Mouse (Mus musculus) neural tube, embryonic 11.5 days (tissue): ENCODE measurements around the gene H2afz. TPM values are rescaled to one million over a fixed set of nuclear protein-coding genes. Genes with fewer than 3 reads are reported as not detected.
A peak's percentile ranks its signal among the peaks of the same experiment; 100 is the strongest.

ENCODE experiments used
- ATAC-seq: fragments of 200-750 bp; cut with Nextera tagmentation; 2 replicates; pipeline ENCODE4 v1.8.0; 2017; ENCODE audit warnings: moderate number of reproducible peaks, mild to moderate bottlenecking, moderate TSS enrichment, moderate library complexity; ENCODE audit not compliant: insufficient read depth, low FRiP score, low TSS enrichment
- DNase-seq: peaks from one replicate; pipeline ENCODE4 v3.0.0-alpha.2; 2015; ENCODE audit warnings: low spot score
- H3K27ac ChIP-seq: fragments of 300-500 bp; sonication (generic); 2 replicates; pipeline ENCODE4 v1.5.1; 2014; ENCODE audit warnings: low read depth, mild to moderate bottlenecking, low read length
- H3K27me3 ChIP-seq: fragments of 300-500 bp; sonication (generic); 2 replicates; pipeline ENCODE4 v1.6.1; 2014; ENCODE audit warnings: mild to moderate bottlenecking, low read length, mixed read lengths; ENCODE audit not compliant: control insufficient read depth, insufficient read depth
- H3K36me3 ChIP-seq: fragments of 300-500 bp; sonication (generic); 2 replicates; pipeline ENCODE4 v1.6.1; 2014; ENCODE audit warnings: mild to moderate bottlenecking, low read length, moderate library complexity, mixed read lengths; ENCODE audit not compliant: control insufficient read depth, insufficient read depth
- H3K4me1 ChIP-seq: fragments of 300-500 bp; sonication (generic); 2 replicates; pipeline ENCODE4 v1.6.1; 2014; ENCODE audit warnings: low read length, mixed read lengths; ENCODE audit not compliant: control insufficient read depth, insufficient read depth
- H3K4me2 ChIP-seq: fragments of 300-500 bp; sonication (generic); 2 replicates; pipeline ENCODE4 v1.6.1; 2014; ENCODE audit warnings: low read depth, mild to moderate bottlenecking, moderate library complexity
- H3K4me3 ChIP-seq: fragments of 300-500 bp; sonication (generic); 2 replicates; pipeline ENCODE4 v1.5.1; 2014; ENCODE audit warnings: low read depth, low read length
- H3K9ac ChIP-seq: fragments of 300-500 bp; sonication (generic); 2 replicates; pipeline ENCODE4 v1.6.1; 2014; ENCODE audit warnings: mild to moderate bottlenecking, low read length
- H3K9me3 ChIP-seq: fragments of 300-500 bp; sonication (generic); 2 replicates; pipeline ENCODE4 v1.6.1; 2016; ENCODE audit warnings: low read length; ENCODE audit not compliant: control insufficient read depth
- WGBS: fragments of 180-500 bp; shearing (Covaris S2); extraction: QIAGEN DNeasy Blood & Tissue Kit; methylation state at CpG from one replicate; pipeline ENCODE4 v1.1.7; 2014; 5-methylcytosine and 5-hydroxymethylcytosine counted together
- polyA plus RNA-seq: library from polyadenylated mRNA; unstranded; fragments of >200 nt; fragmentation: Nextera tagmentation; extraction: Ambion mirVana; gene quantifications from 2 replicates; pipeline ENCODE4 v1.2.1, GENCODE M21; 2014

The H2afz gene
- 2,454 and 2,599 TPM in 2 replicates for polyA plus RNA-seq

DNA sequence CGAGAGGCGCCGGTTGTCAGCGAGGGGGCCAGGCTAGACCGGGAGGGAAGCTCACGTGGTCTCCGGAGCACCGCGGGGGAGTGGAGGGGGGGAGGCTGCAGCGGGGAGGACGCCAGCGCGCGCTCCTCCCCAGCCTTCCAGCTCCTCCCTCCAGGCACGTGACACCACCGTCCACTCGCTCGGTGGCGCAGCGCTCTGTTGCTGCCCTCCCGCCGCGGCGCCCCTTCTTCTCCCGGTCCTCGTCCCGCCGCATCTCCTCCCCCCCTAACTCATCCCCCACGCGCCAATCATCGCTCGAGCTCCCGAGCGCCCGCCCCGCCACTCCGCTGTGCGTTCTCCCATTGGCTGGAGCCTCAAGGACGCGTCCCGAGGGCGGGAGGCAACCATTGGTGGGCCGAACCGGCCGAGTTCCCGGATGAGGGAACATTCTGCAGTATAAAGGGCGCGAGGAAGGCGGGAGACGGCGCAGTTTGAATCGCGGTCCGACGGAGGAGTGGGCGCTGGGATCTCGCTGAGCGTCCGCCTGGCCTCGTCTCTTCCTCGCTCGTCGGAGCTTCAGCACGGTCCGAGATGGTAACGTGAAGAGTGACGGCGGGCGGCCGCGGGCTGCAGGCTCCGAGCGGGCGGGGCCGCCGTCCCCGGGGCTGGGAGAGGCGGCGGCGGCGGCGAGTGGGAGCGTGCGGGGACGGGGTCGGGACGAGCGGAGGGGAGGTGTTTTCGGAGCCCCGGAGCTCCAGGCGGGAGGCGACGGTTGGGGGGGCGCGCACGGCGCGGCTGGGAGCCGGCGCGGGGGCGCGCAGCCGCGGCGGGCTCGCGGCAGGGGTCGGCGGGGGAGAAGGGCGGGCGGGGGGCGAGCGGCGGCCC is at the start of gene H2afz:
H2afz (plus strand) TSS at position 364 of the 864 bp plus-strand sequence.
- WGBS: under 1% methylated on average over 49 of the region's 115 CpGs
- DNase-seq: peak; percentile 99

GRCm38 (mm10) chr3:137818713-137819112 is 45.6 kb upstream of the H2afz start:
- Histone ChIP-seq H3K4me2 (no peak overlapping the region), H3K9ac (no peak overlapping the region), H3K36me3 (no peaks in the 10 kb centered on the region), H3K4me3 (no peak overlapping the region), H3K27ac (no peak overlapping the region), H3K27me3 (no peaks in the 10 kb centered on the region), H3K4me1 (no peaks in the 10 kb centered on the region), H3K9me3 (no peaks in the 10 kb centered on the region)
- ATAC-seq: no peak
- no peak for DNase-seq
- WGBS: 19% methylated on average over 4 of the region's 4 CpGs

More for the DNA sequence above, at the start of gene H2afz:
- H3K27me3 ChIP-seq: no peaks in the 10 kb centered on the region
- H3K4me3 ChIP-seq: peak within 1 kb of the TSS; percentile 88
- peak within 1 kb of the TSS; percentile 95 for H3K9ac ChIP-seq
- H3K36me3 ChIP-seq: no peaks in the 10 kb centered on the region
- peak within 1 kb of the TSS; percentile 48 for H3K4me2 ChIP-seq
- ATAC-seq: peak; percentile 93
- peak within 1 kb of the TSS; percentile 99 for H3K27ac ChIP-seq
- H3K9me3 ChIP-seq: no peaks in the 10 kb centered on the region
- H3K4me1 ChIP-seq: peaks cover 6% of the 10 kb centered on the region; the same call in 1 of the 2 replicates

DNA sequence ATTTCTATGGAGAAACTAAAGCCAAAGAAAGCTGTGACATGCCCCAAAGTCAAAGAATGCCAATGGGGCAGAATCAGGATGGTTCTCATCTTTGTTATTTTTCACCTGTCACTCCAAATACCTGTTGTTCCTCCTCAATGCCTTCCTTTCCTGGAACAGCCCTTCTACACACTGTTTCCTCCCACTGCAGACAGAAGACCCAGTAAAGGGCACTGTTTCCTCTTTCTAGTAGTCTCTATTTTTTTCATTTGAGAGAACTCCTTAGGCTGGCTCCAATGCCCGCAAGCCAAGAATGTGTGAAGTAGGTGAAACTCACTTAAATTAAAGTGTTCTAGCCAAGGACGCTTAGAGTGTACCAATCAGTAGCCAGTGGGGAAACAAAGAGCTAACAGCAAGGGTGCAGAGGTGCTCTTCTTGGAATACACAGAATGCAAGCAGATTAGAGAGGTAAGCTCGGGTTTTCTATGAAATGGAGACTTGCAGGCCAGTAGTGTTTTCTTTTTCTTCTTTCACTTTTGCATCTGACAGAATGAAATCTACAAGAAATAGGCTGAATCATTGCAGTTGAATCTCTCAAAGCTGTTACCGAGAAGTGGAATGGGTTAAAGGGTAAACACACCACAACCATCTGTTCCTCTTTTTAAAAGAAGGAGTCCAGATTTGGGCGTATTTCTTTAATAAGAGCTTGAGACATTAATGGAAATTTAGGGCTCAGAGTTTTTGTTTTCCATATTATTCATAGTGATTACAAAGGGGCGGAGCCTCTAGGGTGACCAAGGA is 43.4 kb upstream of the H2afz start:
- no peak for ATAC-seq
- Histone ChIP-seq H3K4me2 (no peak overlapping the region), H3K9ac (no peak overlapping the region), H3K36me3 (no peaks in the 10 kb centered on the region), H3K4me1 (no peaks in the 10 kb centered on the region), H3K4me3 (no peak overlapping the region), H3K27me3 (no peaks in the 10 kb centered on the region), H3K9me3 (no peaks in the 10 kb centered on the region), H3K27ac (no peak overlapping the region)
- no peak for DNase-seq
- 82% methylated on average over 6 of the region's 6 CpGs for WGBS

DNA sequence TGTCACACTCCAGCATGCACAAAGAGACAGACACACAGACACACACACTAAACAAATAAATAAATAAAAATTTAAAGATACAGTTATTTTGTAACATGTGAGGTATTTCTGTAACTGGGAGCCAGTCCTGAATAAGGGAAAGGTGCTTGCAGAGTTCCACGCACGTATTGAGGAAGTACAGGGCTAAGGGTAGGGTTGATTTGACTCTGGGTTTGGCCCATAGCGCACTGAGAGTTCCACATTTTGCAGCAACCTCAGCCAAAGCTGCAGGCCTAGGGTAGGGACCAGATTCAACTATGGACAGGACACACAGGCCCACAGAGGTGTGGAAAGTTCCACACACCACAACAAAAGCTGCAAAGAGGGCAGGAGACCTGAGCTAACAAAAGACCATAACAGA is 41.0 kb upstream of the H2afz start:
- WGBS: 95% methylated on average over 3 of the region's 3 CpGs
- Histone ChIP-seq H3K9ac (no peak overlapping the region), H3K27me3 (no peaks in the 10 kb centered on the region), H3K9me3 (no peaks in the 10 kb centered on the region), H3K4me2 (no peak overlapping the region), H3K4me3 (no peak overlapping the region), H3K27ac (no peak overlapping the region), H3K36me3 (no peaks in the 10 kb centered on the region), H3K4me1 (no peaks in the 10 kb centered on the region; the same call in 1 of the 2 replicates)
- no peak for DNase-seq
- ATAC-seq: no peak

- Histone ChIP-seq H3K9ac (0 out of 2 replicates have a peak overlapping the region, but pooled peaks have one; percentile 10), H3K27me3 (no peaks in the 10 kb centered on the region), H3K4me1 (no peaks in the 10 kb centered on the region; the same call in 1 of the 2 replicates), H3K4me2 (peak overlapping the region; percentile 19; the same call in 1 of the 2 replicates), H3K27ac (peak overlapping the region; percentile 53), H3K9me3 (no peaks in the 10 kb centered on the region), H3K36me3 (no peaks in the 10 kb centered on the region), H3K4me3 (no peak overlapping the region)
- ATAC-seq (peak; percentile 69; the same call in 1 of the 2 replicates), DNase-seq (peak; percentile 19)
- 23% methylated on average over 11 of the region's 11 CpGs for WGBS
Measured at GRCm38 (mm10) chr3:137827678-137828077, 36.6 kb upstream of the H2afz start.

GRCm38 (mm10) chr3:137831156-137831555 is 33.1 kb upstream of the H2afz start:
- no peak for ATAC-seq
- Histone ChIP-seq H3K27ac (no peak overlapping the region), H3K9me3 (no peaks in the 10 kb centered on the region), H3K4me1 (no peaks in the 10 kb centered on the region; the same call in 1 of the 2 replicates), H3K9ac (no peak overlapping the region), H3K27me3 (no peaks in the 10 kb centered on the region), H3K36me3 (no peaks in the 10 kb centered on the region), H3K4me2 (no peak overlapping the region), H3K4me3 (no peak overlapping the region)
- no peak for DNase-seq
- 95% methylated on average over 2 of the region's 2 CpGs for WGBS

DNA sequence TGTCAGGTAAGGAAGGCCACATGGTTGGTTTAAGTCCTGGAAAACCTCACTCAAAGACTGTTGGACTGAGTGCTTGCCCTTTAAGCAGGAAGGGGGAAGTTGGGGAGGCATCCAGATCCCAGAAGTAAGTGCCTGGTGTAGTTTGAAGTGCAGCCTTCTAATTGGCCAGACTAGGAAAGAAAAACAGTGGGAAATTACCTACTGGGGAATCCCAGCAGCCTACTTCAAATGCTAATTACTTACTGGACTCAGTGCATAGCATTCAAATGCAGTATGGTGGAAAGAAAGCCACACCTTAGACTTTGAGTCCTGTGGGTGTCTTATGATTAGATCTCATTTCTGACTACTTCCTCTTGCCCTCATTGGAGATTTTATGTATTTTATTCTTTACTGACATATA is 31.2 kb upstream of the H2afz start:
- H3K36me3 ChIP-seq: no peaks in the 10 kb centered on the region

GRCm38 (mm10) chr3:137833698-137834097 is 30.6 kb upstream of the H2afz start:
- ATAC-seq (no peak), DNase-seq (no peak)
- Histone ChIP-seq H3K27ac (no peak overlapping the region), H3K9ac (no peak overlapping the region), H3K27me3 (no peaks in the 10 kb centered on the region), H3K9me3 (no peaks in the 10 kb centered on the region), H3K36me3 (no peaks in the 10 kb centered on the region), H3K4me2 (no peak overlapping the region), H3K4me3 (no peak overlapping the region), H3K4me1 (no peaks in the 10 kb centered on the region)
- WGBS: 85% methylated on average over 4 of the region's 4 CpGs

More for the DNA sequence above, 31.2 kb upstream of the H2afz start:
- H3K9me3 ChIP-seq: no peaks in the 10 kb centered on the region
- H3K4me2 ChIP-seq: no peak overlapping the region
- no peak overlapping the region for H3K27ac ChIP-seq
- no peaks in the 10 kb centered on the region for H3K27me3 ChIP-seq
- no peak for ATAC-seq
- H3K4me3 ChIP-seq: no peak overlapping the region
- no peaks in the 10 kb centered on the region for H3K4me1 ChIP-seq
- no peak for DNase-seq
- no peak overlapping the region for H3K9ac ChIP-seq
